Mouse (Mus musculus) central nervous system, embryonic 11.5 days (tissue): Measurements from ENCODE around the gene Cxcl13. TPM values are rescaled to one million over a fixed set of nuclear protein-coding genes. Genes with fewer than 3 reads are reported as not detected.

Experiments used
- polyA plus RNA-seq: library from polyadenylated mRNA; depleted of rRNA; stranded (reverse); fragments of >200 nt; gene quantifications from 2 replicates; pipeline ENCODE4 v1.2.3, GENCODE M21; 2012; rRNA removed

Cxcl13 gene
- 0.17 and 1.0 TPM in 2 replicates for polyA plus RNA-seq

GRCm38 (mm10) chr5:95956651-95957050 lies at the start of gene Cxcl13:
TSS of gene Cxcl13 (plus strand) at chr5:95956951.

Other genes starting within 250 kb of the Cxcl13 start
- gene Gm7978, start 220.8 kb upstream of the Cxcl13 start, polyA plus RNA-seq = not detected in 2 replicates
- gene Gm7982, start 214.9 kb upstream of the Cxcl13 start, polyA plus RNA-seq = not detected in 2 replicates
- not detected in 2 replicates for gene E330014E10Rik, start 181.0 kb upstream of the Cxcl13 start, polyA plus RNA-seq
- gene Cnot6l, start 207.2 kb downstream of the Cxcl13 start, polyA plus RNA-seq = 6.2 and 14.6 TPM in 2 replicates